In the genomic region with DNA sequence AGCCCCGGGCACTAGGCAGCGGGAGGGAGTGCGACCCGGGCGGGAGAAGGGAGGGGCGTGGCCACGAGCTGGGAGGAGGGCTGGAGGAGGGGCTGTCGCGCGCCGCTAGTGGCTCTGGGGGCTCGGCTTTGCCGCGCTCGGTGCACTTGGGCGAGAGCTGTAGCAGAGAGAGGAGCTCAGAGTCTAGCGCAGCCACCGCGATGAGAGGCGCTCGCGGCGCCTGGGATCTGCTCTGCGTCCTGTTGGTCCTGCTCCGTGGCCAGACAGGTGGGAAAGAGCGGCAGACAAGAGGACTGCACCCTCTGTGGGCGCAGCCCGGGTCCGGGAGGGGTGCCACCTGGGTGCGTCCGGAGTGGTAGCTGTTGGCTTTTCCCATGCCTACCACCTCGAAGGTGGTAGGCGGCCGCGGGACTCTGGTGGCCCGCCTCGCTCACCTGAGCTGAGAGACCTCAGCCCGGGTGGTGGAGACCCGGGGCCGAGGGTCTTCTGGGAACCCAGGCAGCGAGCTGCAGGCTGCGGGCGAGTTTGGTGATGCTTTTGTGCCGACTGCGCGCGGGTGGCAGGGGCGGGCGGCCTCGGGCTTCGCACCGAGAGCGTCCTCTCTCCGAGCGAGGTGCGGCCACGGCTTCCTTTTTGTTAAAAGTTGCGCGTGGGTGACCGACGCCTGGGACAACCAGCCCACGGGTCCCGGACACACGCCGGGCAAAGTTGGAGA, we compare ENCODE assay signal across 9 mouse cellular contexts. TPM values are rescaled to one million over a fixed set of nuclear protein-coding genes. Genes with fewer than 3 reads are reported as not detected.
A peak's percentile ranks its signal among the peaks of the same experiment; 100 is the strongest.
DNase-seq lines count a peak whose midpoint lies in the region; ATAC-seq lines count a peak whose summit lies in the region.
"Had no signal": no experiment of that assay in that cellular context is flagged by ENCODE, and none has a peak within 500 bp of the region (broad histone marks: within the 10 kb centered on the region; RNA-seq: fewer than 3 reads in every experiment).

A gene (plus strand): TSS at position 65 of the 715 bp plus-strand sequence.

- peak within 1 kb of the TSS; percentile 57 for H3K27ac ChIP-seq in forebrain, embryonic 13.5 days
- no peak within 1 kb of the TSS for H3K27ac ChIP-seq in liver, embryonic 16.5 days (ENCODE audit: low read length)
- H3K27ac ChIP-seq in neural tube, embryonic 15.5 days (replicated peaks) = peak within 1 kb of the TSS; percentile 85

- H3K9ac ChIP-seq in forebrain, embryonic 13.5 days = peak within 1 kb of the TSS; percentile 78
- H3K9ac ChIP-seq in liver, embryonic 16.5 days (ENCODE audit: low read depth, low read length) = peak within 1 kb of the TSS; percentile 66
- H3K9ac ChIP-seq in neural tube, embryonic 15.5 days (replicated peaks) = peak within 1 kb of the TSS; percentile 85

- H3K36me3 ChIP-seq in forebrain, embryonic 13.5 days (ENCODE audit: poor library complexity, severe bottlenecking) = no peaks in the 10 kb centered on the region
- H3K36me3 ChIP-seq in liver, embryonic 16.5 days (ENCODE audit: control insufficient read depth, insufficient read depth) = no peaks in the 10 kb centered on the region
- no peaks in the 10 kb centered on the region for H3K36me3 ChIP-seq in neural tube, embryonic 15.5 days

- peak within 1 kb of the TSS; percentile 97 for H3K4me2 ChIP-seq in forebrain, embryonic 13.5 days
- H3K4me2 ChIP-seq in liver, embryonic 16.5 days (ENCODE audit: low read depth, low read length) = peak within 1 kb of the TSS; percentile 94
- peak within 1 kb of the TSS; percentile 95 for H3K4me2 ChIP-seq in neural tube, embryonic 15.5 days

- H3K27me3 ChIP-seq in forebrain, embryonic 13.5 days = peaks cover 42% of the 10 kb centered on the region
- peaks cover 5% of the 10 kb centered on the region; the same call in 1 of the 2 replicates for H3K27me3 ChIP-seq in liver, embryonic 16.5 days (ENCODE audit: control insufficient read depth, insufficient read depth, low read depth, low read length)
- H3K27me3 ChIP-seq in neural tube, embryonic 15.5 days (replicated peaks) = no peaks in the 10 kb centered on the region

- H3K4me3 ChIP-seq in forebrain, embryonic 13.5 days = peak within 1 kb of the TSS; percentile 67
- H3K4me3 ChIP-seq in liver, embryonic 16.5 days (ENCODE audit: low read depth, low read length) = peak within 1 kb of the TSS; percentile 69
- peak within 1 kb of the TSS; percentile 85 for H3K4me3 ChIP-seq in neural tube, embryonic 15.5 days (replicated peaks)

- WGBS in forebrain, embryonic 13.5 days = under 1% methylated on average over 62 of the region's 65 CpGs
- under 1% methylated on average over 64 of the region's 65 CpGs for WGBS in liver, embryonic 16.5 days (ENCODE audit: insufficient replicate concordance)
- WGBS in neural tube, embryonic 15.5 days = 1% methylated on average over 64 of the region's 65 CpGs

- H3K4me1 ChIP-seq in forebrain, embryonic 13.5 days = peaks cover 12% of the 10 kb centered on the region
- H3K4me1 ChIP-seq in liver, embryonic 16.5 days (ENCODE audit: control insufficient read depth, low read depth, low read length) = peaks cover 31% of the 10 kb centered on the region
- peaks cover 41% of the 10 kb centered on the region for H3K4me1 ChIP-seq in neural tube, embryonic 15.5 days

- peak; percentile 85 for DNase-seq in 416B (ENCODE audit: low read depth)
- DNase-seq in heart, postnatal 10 days = peak; percentile 80
- DNase-seq in kidney, postnatal 4 days = peak; percentile 89 to 92
- peak; percentile 87 for DNase-seq in testis, postnatal 14 days (ENCODE audit: low spot score)

- no peaks in the 10 kb centered on the region for H3K9me3 ChIP-seq in forebrain, embryonic 13.5 days (replicated peaks)
- H3K9me3 ChIP-seq in liver, embryonic 16.5 days (replicated peaks; ENCODE audit: control insufficient read depth, low read length) = no peaks in the 10 kb centered on the region
- no peaks in the 10 kb centered on the region for H3K9me3 ChIP-seq in neural tube, embryonic 15.5 days (replicated peaks)

- peak; percentile 53; the same call in 1 of the 2 replicates for ATAC-seq in cerebellum, adult (ENCODE audit: insufficient number of reproducible peaks, low FRiP score, low TSS enrichment)
- ATAC-seq in forebrain, embryonic 13.5 days = peak; percentile 94
- ATAC-seq in liver, embryonic 16.5 days (ENCODE audit: low read depth) = peak; percentile 79
- ATAC-seq in neural tube, embryonic 15.5 days (ENCODE audit: low FRiP score) = peak; percentile 95

- intact Hi-C loops in heart, postnatal 10 days (cut with DNase I) = loop anchor here (2.0 to 5.0 kb wide), 3 partner anchors 198 to 363 kb away; no protein-coding TSS in a partner anchor

RNA-seq across cellular contexts. Expression of the gene that starts here (rescaled TPM):
- 25.6 and 28.2 TPM in 2 replicates for polyA plus RNA-seq in forebrain, embryonic 13.5 days (2015; fragmentation: Nextera tagmentation; extraction: Ambion mirVana)
- total RNA-seq in heart, postnatal 10 days (2021) = 10 to 100 TPM in 1 of 2 experiments, 1 to 10 TPM in 1; 8.1 to 11.3 TPM
- polyA plus RNA-seq in liver, embryonic 16.5 days (2015; fragmentation: Nextera tagmentation; extraction: Ambion mirVana) = 16.7 TPM in 2 replicates
- polyA plus RNA-seq in neural tube, embryonic 15.5 days (2015; fragmentation: Nextera tagmentation; extraction: Ambion mirVana) = 44.2 and 46.0 TPM in 2 replicates
- polyA plus RNA-seq: C2C12 had no signal
